Mouse (Mus musculus): ENCODE measurements at regions not wholly inside any gene's neighbourhood (a gene's known extent, or its start where the extent isn't known, plus 50 kb on each side); places are given as distances from the start of the nearest gene placed in this dataset.

DNA sequence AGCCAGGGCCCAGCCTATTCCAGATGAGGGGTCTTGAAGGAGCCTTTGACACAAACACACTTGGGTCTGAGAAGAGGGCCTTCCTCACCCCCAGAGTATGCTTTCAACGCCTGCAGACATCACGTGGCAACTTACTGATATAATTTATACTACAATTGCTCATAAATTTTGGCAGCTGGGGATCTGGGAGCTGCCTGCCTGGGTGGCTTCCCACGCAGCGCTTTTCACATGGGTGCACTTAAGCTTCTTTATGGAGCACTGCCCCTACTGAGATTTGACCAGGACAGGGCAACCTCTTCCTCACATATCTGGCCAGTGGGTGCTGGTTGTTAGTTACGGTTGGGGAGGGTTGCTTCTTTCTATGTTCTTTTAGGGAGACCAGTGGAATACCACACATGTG, 61.6 kb downstream of the Spesp1 start:
- ATAC-seq (ENCODE audit: low FRiP score): no peak
- no peak overlapping the region for H3K4me2 ChIP-seq
- 41% methylated on average over 5 of the region's 5 CpGs for WGBS
- no peaks in the 10 kb centered on the region for H3K9me3 ChIP-seq (replicated peaks)
- no peak overlapping the region for H3K9ac ChIP-seq (replicated peaks)
- peaks cover 23% of the 10 kb centered on the region for H3K4me1 ChIP-seq
- no peaks in the 10 kb centered on the region for H3K27me3 ChIP-seq (replicated peaks)
- H3K36me3 ChIP-seq: no peaks in the 10 kb centered on the region
- no peak overlapping the region for H3K27ac ChIP-seq (replicated peaks)
- H3K4me3 ChIP-seq (replicated peaks): no peak overlapping the region

DNA sequence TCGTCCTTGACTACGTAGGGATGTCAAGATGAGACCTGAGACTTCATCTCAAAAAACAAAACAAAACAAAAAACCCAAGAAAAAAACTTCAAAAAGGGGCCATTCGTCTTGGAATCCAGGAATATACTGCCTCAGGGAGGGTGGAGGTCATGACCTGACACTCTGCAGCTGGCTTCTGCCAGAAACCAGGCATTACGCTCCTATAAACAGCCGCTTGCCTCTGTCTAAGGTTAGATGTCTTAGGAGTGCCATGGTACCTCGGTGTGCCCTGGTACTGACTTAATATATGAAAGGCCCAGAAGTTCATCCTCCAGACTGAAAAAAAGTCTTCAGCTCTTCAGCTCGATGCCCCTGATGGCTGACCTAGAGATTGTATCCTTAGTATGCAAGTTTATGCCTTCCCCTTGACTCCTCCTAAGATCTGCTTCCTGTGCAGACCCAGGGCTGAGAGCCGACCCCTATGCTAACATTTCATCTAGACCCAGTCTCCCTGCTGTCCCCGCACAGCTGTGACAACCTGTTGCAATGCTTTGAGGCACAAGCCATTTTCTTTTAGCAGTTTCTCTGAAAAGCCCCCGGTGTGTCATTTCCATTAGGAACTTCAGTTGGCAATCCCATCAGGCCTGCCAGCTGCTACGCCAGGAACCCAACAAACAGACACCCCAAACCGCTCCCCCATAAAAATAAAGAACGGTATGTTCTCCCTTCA, 66.7 kb downstream of the Spesp1 start:
- Histone ChIP-seq H3K27ac (replicated peaks) (no peak overlapping the region), H3K4me1 (peaks cover 35% of the 10 kb centered on the region; the same call in 1 of the 2 replicates), H3K27me3 (replicated peaks) (no peaks in the 10 kb centered on the region), H3K36me3 (no peaks in the 10 kb centered on the region), H3K9ac (replicated peaks) (no peak overlapping the region), H3K9me3 (replicated peaks) (no peaks in the 10 kb centered on the region), H3K4me3 (replicated peaks) (no peak overlapping the region), H3K4me2 (no peak overlapping the region)
- ATAC-seq (ENCODE audit: low FRiP score): no peak
- WGBS: 48% methylated on average over 13 of the region's 13 CpGs

DNA sequence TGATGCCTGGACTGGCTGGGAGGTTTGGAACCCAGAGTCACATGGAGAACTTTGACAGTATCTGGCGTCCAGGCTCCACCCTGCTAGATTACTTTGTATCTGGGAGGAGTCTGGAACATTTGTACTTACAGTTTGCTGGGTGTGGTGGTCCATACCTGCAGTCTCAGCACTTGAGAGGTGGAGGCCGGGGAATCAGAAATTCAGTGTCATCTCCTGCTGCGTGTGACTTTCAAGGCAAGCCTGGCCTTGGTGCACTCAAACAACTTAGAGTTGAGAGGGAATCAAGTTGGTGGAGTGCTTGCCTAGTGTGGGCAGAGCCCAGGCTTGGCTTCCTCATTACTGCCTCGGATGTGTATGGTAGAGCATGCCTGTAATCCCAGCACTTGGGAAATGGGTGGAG, 67.5 kb downstream of the Spesp1 start:
- Histone ChIP-seq H3K9ac (replicated peaks) (no peak overlapping the region), H3K4me1 (peaks cover 31% of the 10 kb centered on the region; the same call in 1 of the 2 replicates), H3K36me3 (no peaks in the 10 kb centered on the region), H3K27me3 (replicated peaks) (no peaks in the 10 kb centered on the region), H3K9me3 (replicated peaks) (no peaks in the 10 kb centered on the region), H3K4me2 (no peak overlapping the region), H3K4me3 (replicated peaks) (no peak overlapping the region), H3K27ac (replicated peaks) (no peak overlapping the region)
- WGBS: 90% methylated on average over 4 of the region's 4 CpGs
- no peak for ATAC-seq (ENCODE audit: low FRiP score)

DNA sequence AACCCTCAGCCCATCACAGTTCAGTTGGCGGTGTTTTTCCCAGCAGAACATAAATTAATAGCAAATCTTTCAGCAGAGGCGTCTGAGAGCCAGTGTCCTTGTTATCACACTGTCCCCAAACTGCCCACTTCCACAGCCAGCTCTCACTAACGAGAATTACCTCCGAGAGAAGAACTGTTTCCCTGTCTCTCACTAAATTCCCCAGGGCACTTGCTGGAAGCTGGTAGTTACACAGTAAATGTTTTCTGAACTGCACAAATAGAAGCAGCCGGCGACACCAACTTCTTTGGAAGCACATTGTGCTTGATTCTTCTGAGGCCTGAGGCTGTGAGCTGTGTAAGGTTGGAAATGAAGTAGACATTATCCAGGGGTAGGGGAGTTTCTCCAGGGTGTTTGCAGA, 69.4 kb downstream of the Spesp1 start:
- WGBS: 31% methylated on average over 6 of the region's 6 CpGs
- H3K9me3 ChIP-seq (replicated peaks): no peaks in the 10 kb centered on the region
- 0 out of 2 replicates have a peak overlapping the region, but pooled peaks have one; percentile 28 for H3K27ac ChIP-seq (replicated peaks)
- no peak overlapping the region for H3K9ac ChIP-seq (replicated peaks)
- no peak overlapping the region for H3K4me3 ChIP-seq (replicated peaks)
- no peak overlapping the region for H3K4me2 ChIP-seq
- H3K36me3 ChIP-seq: no peaks in the 10 kb centered on the region
- peaks cover 31% of the 10 kb centered on the region; the same call in 1 of the 2 replicates for H3K4me1 ChIP-seq
- no peaks in the 10 kb centered on the region for H3K27me3 ChIP-seq (replicated peaks)
- no peak for ATAC-seq (ENCODE audit: low FRiP score)

DNA sequence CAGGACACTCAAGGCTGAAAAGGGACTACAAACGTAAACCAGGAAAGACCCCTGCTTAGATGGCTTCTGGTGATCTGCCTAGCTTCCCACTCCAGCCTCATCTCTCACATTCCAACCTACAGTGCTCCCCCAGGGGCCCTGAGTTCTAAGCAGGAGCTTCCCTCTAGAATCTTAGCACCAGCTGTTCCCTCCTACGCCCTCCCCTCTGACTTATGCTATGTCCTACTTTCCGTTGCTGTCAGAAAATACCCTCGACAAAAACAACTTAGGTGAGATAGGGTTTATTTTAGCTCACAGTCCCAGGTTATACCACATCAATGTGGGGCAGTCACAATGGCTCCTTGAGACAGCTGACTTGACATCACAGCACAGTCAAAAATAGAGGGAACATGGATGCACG, 71.2 kb downstream of the Spesp1 start:
- 86% methylated on average over 5 of the region's 5 CpGs for WGBS
- Histone ChIP-seq H3K9me3 (replicated peaks) (no peaks in the 10 kb centered on the region), H3K4me1 (peaks cover 27% of the 10 kb centered on the region; the same call in 1 of the 2 replicates), H3K9ac (replicated peaks) (no peak overlapping the region), H3K27ac (replicated peaks) (no peak overlapping the region), H3K4me2 (no peak overlapping the region), H3K27me3 (replicated peaks) (no peaks in the 10 kb centered on the region), H3K4me3 (replicated peaks) (no peak overlapping the region), H3K36me3 (no peaks in the 10 kb centered on the region)
- ATAC-seq (ENCODE audit: low FRiP score): no peak

DNA sequence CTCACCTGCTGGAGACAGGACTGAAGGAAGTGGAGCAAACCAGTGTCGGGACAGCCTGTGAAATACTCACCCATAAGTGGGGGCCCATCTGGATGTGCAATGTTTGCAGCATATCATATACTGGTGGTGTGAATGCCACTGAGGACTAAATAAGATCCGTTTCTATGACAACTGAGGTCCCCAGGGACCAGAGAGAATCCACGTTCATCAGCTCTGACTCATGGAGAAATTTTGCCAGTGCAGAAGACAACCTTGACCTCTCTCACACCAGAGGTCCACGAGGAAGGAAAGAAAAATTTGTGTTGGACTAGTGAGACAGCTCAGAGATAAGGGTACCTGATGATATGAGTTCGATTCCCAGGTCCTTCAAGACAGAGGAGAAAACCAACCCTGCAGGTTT, 73.6 kb downstream of the Spesp1 start:
- H3K27me3 ChIP-seq (replicated peaks): no peaks in the 10 kb centered on the region
- ATAC-seq (ENCODE audit: low FRiP score): no peak
- no peaks in the 10 kb centered on the region for H3K36me3 ChIP-seq
- H3K4me3 ChIP-seq (replicated peaks): no peak overlapping the region
- H3K27ac ChIP-seq (replicated peaks): no peak overlapping the region
- H3K4me2 ChIP-seq: no peak overlapping the region
- WGBS: 61% methylated on average over 5 of the region's 5 CpGs
- no peaks in the 10 kb centered on the region for H3K9me3 ChIP-seq (replicated peaks)
- H3K4me1 ChIP-seq: peaks cover 21% of the 10 kb centered on the region; the same call in 1 of the 2 replicates
- no peak overlapping the region for H3K9ac ChIP-seq (replicated peaks)

DNA sequence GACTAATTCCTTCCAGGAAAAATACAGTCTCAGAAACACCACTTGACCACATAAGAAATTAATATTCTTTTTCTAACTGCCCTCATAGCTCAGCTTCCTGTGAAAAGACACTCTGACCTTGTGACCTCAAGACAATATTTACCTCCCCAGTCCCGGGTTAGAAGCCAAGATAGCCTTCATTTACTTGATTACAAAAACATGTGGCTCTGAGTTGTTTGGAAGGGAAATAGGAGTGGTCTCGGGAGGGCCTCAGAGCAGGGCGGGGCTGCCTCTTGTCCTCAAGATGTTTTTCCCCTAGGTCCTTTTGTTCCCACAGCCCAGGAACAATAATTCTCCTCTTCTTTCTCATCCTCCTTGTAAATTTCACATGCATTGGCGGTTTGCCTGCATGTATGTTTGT, 76.7 kb downstream of the Spesp1 start:
- Histone ChIP-seq H3K36me3 (no peaks in the 10 kb centered on the region), H3K4me3 (replicated peaks) (no peak overlapping the region), H3K27ac (replicated peaks) (no peak overlapping the region), H3K27me3 (replicated peaks) (no peaks in the 10 kb centered on the region), H3K4me1 (no peaks in the 10 kb centered on the region), H3K4me2 (no peak overlapping the region), H3K9me3 (replicated peaks) (no peaks in the 10 kb centered on the region), H3K9ac (replicated peaks) (no peak overlapping the region)
- 67% methylated on average over 4 of the region's 4 CpGs for WGBS
- ATAC-seq (ENCODE audit: low FRiP score): no peak

DNA sequence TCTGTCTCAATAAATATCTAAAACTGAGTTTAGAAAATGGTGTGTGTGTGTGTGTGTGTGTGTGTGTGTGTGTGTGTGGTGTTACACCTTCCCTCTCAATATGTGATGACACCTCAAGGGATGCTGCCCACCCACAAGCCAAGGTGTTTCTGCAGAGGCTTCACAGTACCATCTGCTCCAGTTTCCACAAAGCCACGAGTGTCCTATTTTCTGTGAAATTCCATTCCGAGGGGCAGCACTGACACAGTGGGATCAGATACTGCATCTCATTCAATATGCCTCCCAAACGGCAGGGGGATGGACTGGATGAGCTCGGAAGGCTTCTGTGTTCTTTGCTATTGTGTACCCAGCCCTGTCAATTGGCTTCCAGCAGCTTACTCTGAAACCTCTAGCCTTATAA, 78.5 kb downstream of the Spesp1 start:
- H3K36me3 ChIP-seq: no peaks in the 10 kb centered on the region
- H3K4me3 ChIP-seq (replicated peaks): no peak overlapping the region
- H3K9me3 ChIP-seq (replicated peaks): no peaks in the 10 kb centered on the region
- ATAC-seq (ENCODE audit: low FRiP score): no peak
- WGBS: 30% methylated on average over 4 of the region's 4 CpGs
- H3K27me3 ChIP-seq (replicated peaks): no peaks in the 10 kb centered on the region
- H3K9ac ChIP-seq (replicated peaks): no peak overlapping the region
- H3K4me2 ChIP-seq: no peak overlapping the region
- H3K4me1 ChIP-seq: peaks cover 6% of the 10 kb centered on the region
- no peak overlapping the region for H3K27ac ChIP-seq (replicated peaks)

DNA sequence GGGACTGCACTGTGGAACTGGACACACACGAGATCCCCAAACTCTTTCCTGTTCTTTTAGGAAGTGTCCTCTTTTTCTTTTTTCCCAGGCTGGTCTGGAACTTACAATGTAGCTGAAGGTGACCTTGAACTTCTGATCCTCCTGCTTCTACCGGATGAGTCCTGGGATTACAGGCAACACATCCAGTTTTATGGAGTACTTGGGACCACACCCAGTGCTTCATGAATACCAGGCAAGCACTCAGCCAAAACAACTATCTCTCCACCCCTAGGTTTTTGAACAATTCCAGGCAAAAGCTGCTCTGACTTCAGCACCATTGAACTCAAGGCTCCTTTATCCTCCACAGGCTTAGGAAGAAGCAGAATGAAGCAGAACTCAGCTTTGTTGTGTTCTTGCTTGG, 79.7 kb downstream of the Spesp1 start:
- H3K9ac ChIP-seq (replicated peaks): no peak overlapping the region

DNA sequence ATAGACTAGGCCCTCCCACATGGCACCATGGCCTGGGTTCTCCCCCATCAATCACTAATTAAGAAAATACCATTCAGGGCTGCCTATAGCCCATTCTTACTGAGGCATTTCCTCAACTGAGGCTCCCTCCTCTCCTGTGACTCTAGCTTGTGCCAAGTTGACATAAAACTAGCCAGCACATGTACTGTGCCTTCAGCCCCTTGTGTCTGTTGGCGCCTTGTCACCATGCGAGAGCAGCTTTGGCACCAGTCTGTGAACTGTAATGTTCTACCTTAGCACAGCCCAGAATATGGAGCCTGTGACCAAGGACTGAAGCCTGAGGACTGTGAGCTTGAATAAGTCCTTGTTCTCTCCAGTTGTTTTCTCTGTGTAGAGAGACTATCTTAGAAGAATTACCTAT, 75.0 kb upstream of the Glce start:
- H3K9ac ChIP-seq (replicated peaks): no peak overlapping the region
- H3K4me1 ChIP-seq: peaks cover 11% of the 10 kb centered on the region
- H3K27ac ChIP-seq (replicated peaks): no peak overlapping the region
- no peaks in the 10 kb centered on the region for H3K9me3 ChIP-seq (replicated peaks)
- WGBS: 85% methylated on average over 2 of the region's 2 CpGs
- no peak overlapping the region for H3K4me3 ChIP-seq (replicated peaks)
- H3K27me3 ChIP-seq (replicated peaks): no peaks in the 10 kb centered on the region
- no peak overlapping the region for H3K4me2 ChIP-seq
- ATAC-seq (ENCODE audit: low FRiP score): no peak
- H3K36me3 ChIP-seq: no peaks in the 10 kb centered on the region

More for the DNA sequence above, 79.7 kb downstream of the Spesp1 start:
- H3K4me3 ChIP-seq (replicated peaks): no peak overlapping the region
- no peak overlapping the region for H3K27ac ChIP-seq (replicated peaks)
- H3K9me3 ChIP-seq (replicated peaks): no peaks in the 10 kb centered on the region
- WGBS: 84% methylated on average over 2 of the region's 2 CpGs
- ATAC-seq (ENCODE audit: low FRiP score): no peak
- H3K27me3 ChIP-seq (replicated peaks): no peaks in the 10 kb centered on the region
- H3K4me1 ChIP-seq: peaks cover 6% of the 10 kb centered on the region
- no peaks in the 10 kb centered on the region for H3K36me3 ChIP-seq
- H3K4me2 ChIP-seq: no peak overlapping the region

DNA sequence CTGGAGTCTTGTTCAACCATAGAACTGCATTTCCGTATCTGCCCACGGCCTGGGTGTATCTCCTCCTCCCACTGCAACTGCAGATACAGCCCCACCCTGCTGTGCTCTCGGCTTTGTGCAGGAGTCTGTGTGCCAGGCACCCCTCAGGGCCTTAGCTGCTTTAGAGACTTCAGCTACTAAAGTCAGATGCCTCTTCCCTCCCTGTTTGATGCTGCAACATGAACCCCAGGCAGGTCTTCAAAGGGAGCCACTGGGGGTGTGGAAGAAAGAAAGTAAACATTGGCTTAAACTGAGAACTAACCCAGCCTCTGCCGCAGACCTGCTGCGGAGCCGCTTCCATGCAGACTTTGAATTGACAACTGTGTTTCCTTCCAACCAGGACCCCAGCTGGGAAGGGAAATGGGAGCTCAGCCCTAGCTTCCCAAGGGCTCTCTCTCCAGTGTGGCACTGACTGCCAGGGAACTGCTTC, 70.0 kb upstream of the Glce start:
- Histone ChIP-seq H3K9ac (replicated peaks) (no peak overlapping the region), H3K4me2 (no peak overlapping the region), H3K4me3 (replicated peaks) (no peak overlapping the region), H3K4me1 (peaks cover 47% of the 10 kb centered on the region), H3K9me3 (replicated peaks) (no peaks in the 10 kb centered on the region), H3K27ac (replicated peaks) (no peak overlapping the region), H3K36me3 (no peaks in the 10 kb centered on the region), H3K27me3 (replicated peaks) (no peaks in the 10 kb centered on the region)
- no peak for ATAC-seq (ENCODE audit: low FRiP score)
- 11% methylated on average over 6 of the region's 6 CpGs for WGBS

DNA sequence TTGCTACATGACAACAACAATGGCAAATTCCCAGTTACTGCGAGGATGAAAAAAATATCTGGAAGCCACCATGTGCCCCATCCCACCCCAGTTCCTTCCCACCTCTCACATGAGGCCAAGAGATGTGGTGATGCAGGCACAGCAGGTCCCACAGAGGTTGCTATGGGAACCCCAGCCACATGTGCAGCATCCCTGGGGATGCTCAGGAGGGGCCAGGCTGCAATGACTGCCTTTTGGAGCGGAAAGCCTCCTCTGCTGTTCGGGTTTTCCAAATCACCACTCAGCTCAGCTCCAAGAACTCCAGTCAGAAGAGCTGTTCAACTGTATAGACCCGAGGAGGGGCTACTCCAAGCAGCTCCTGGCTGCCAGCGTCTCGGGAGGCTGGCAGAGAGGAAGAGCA, 68.0 kb upstream of the Glce start:
- 27% methylated on average over 6 of the region's 6 CpGs for WGBS
- Histone ChIP-seq H3K9me3 (replicated peaks) (no peaks in the 10 kb centered on the region), H3K4me1 (peaks cover 59% of the 10 kb centered on the region), H3K36me3 (no peaks in the 10 kb centered on the region), H3K4me3 (replicated peaks) (no peak overlapping the region), H3K4me2 (peak overlapping the region; percentile 4; the same call in 1 of the 2 replicates), H3K9ac (replicated peaks) (no peak overlapping the region), H3K27me3 (replicated peaks) (no peaks in the 10 kb centered on the region), H3K27ac (replicated peaks) (peak overlapping the region; percentile 68)
- ATAC-seq (ENCODE audit: low FRiP score): peak; percentile 57

Measured in neural tube, embryonic 15.5 days (tissue).